Mouse (Mus musculus) ES-Bruce4 (cell line): ENCODE measurements around the gene Map3k20.

Experiments used
- CTCF ChIP-seq: IDR thresholded peaks from one replicate; pipeline ENCODE4 v1.8.1; 2011; ENCODE audit warnings: low read depth, low read length
- EP300 ChIP-seq: IDR thresholded peaks from 2 replicates; pipeline ENCODE4 v1.6.1; 2011; ENCODE audit warnings: low read depth, low read length; ENCODE audit not compliant: insufficient read depth
- POLR2A ChIP-seq: IDR thresholded peaks from one replicate; pipeline ENCODE4 v1.8.1; 2011; ENCODE audit warnings: low read length; ENCODE audit not compliant: insufficient read depth

GRCm38 (mm10) chr2:72332067-72332466 lies 46.6 kb downstream of the Map3k20 start:
- TF ChIP-seq POLR2A: no peak
- no peak for TF ChIP-seq CTCF
- no peak for TF ChIP-seq EP300
